Mouse (Mus musculus): ENCODE results near the gene Bhlha9. TPM values are rescaled to one million over a fixed set of nuclear protein-coding genes. Genes with fewer than 3 reads are reported as not detected.
A peak's percentile ranks its signal among the peaks of the same experiment; 100 is the strongest.

Gene Bhlha9
- polyA plus RNA-seq, 1 experiment from 2014 or later: 0.47 TPM

- Histone ChIP-seq H3K27ac (ENCODE audit: low read depth, low read length) (no peak overlapping the region), H3K4me2 (ENCODE audit: low read length) (no peak overlapping the region), H3K4me3 (ENCODE audit: low read depth, low read length) (no peak overlapping the region), H3K4me1 (ENCODE audit: control insufficient read depth, insufficient read depth, low read length) (no peaks in the 10 kb centered on the region), H3K27me3 (replicated peaks; ENCODE audit: control insufficient read depth, insufficient read depth, low read length) (peaks cover 6% of the 10 kb centered on the region; the same call in 1 of the 2 replicates), H3K9ac (ENCODE audit: low read length) (no peak overlapping the region), H3K9me3 (replicated peaks; ENCODE audit: control insufficient read depth, low read length) (no peaks in the 10 kb centered on the region), H3K36me3 (ENCODE audit: control insufficient read depth, insufficient read depth, low read length) (no peaks in the 10 kb centered on the region)
- ATAC-seq (no peak), DNase-seq (ENCODE audit: low spot score) (no peak)
- WGBS: 45% methylated on average over 3 of the region's 3 CpGs
Observed at GRCm38 (mm10) chr11:76652838-76653334, 19.4 kb upstream of the Bhlha9 start.

- peaks cover 4% of the 10 kb centered on the region; the same call in 1 of the 2 replicates for H3K27me3 ChIP-seq (replicated peaks; ENCODE audit: control insufficient read depth, insufficient read depth, low read length)
- H3K27ac ChIP-seq (ENCODE audit: low read depth, low read length): no peak overlapping the region
- no peaks in the 10 kb centered on the region for H3K4me1 ChIP-seq (ENCODE audit: control insufficient read depth, insufficient read depth, low read length)
- peak; percentile 81 for DNase-seq (ENCODE audit: low spot score)
- no peak for ATAC-seq
- H3K9me3 ChIP-seq (replicated peaks; ENCODE audit: control insufficient read depth, low read length): no peaks in the 10 kb centered on the region
- H3K4me3 ChIP-seq (ENCODE audit: low read depth, low read length): no peak overlapping the region
- WGBS: 6% methylated on average over 10 of the region's 10 CpGs
- H3K4me2 ChIP-seq (ENCODE audit: low read length): no peak overlapping the region
- H3K36me3 ChIP-seq (ENCODE audit: control insufficient read depth, insufficient read depth, low read length): no peaks in the 10 kb centered on the region
- H3K9ac ChIP-seq (ENCODE audit: low read length): no peak overlapping the region
Observed at GRCm38 (mm10) chr11:76655106-76655505, 17.2 kb upstream of the Bhlha9 start.

GRCm38 (mm10) chr11:76657450-76657970 is 14.8 kb upstream of the Bhlha9 start:
- ATAC-seq (no peak), DNase-seq (ENCODE audit: low spot score) (no peak)
- no peaks in the 10 kb centered on the region for H3K27me3 ChIP-seq (replicated peaks; ENCODE audit: control insufficient read depth, insufficient read depth, low read length)
- H3K9ac ChIP-seq (ENCODE audit: low read length): no peak overlapping the region
- no peaks in the 10 kb centered on the region for H3K36me3 ChIP-seq (ENCODE audit: control insufficient read depth, insufficient read depth, low read length)
- H3K9me3 ChIP-seq (replicated peaks; ENCODE audit: control insufficient read depth, low read length): no peaks in the 10 kb centered on the region
- no peak overlapping the region for H3K4me3 ChIP-seq (ENCODE audit: low read depth, low read length)
- no peak overlapping the region for H3K4me2 ChIP-seq (ENCODE audit: low read length)
- H3K27ac ChIP-seq (ENCODE audit: low read depth, low read length): no peak overlapping the region
- WGBS: 42% methylated on average over 4 of the region's 4 CpGs
- no peaks in the 10 kb centered on the region for H3K4me1 ChIP-seq (ENCODE audit: control insufficient read depth, insufficient read depth, low read length)

GRCm38 (mm10) chr11:76659138-76659930 is 12.9 kb upstream of the Bhlha9 start:
- Histone ChIP-seq H3K9ac (ENCODE audit: low read length) (no peak overlapping the region), H3K27ac (ENCODE audit: low read depth, low read length) (no peak overlapping the region), H3K27me3 (replicated peaks; ENCODE audit: control insufficient read depth, insufficient read depth, low read length) (peaks cover 4% of the 10 kb centered on the region; the same call in 1 of the 2 replicates), H3K9me3 (replicated peaks; ENCODE audit: control insufficient read depth, low read length) (no peaks in the 10 kb centered on the region), H3K4me3 (ENCODE audit: low read depth, low read length) (no peak overlapping the region), H3K36me3 (ENCODE audit: control insufficient read depth, insufficient read depth, low read length) (no peaks in the 10 kb centered on the region), H3K4me2 (ENCODE audit: low read length) (no peak overlapping the region), H3K4me1 (ENCODE audit: control insufficient read depth, insufficient read depth, low read length) (no peaks in the 10 kb centered on the region)
- ATAC-seq: no peak
- no peak for DNase-seq (ENCODE audit: low spot score)
- 78% methylated on average over 14 of the region's 14 CpGs for WGBS

GRCm38 (mm10) chr11:76661790-76662468 is 10.3 kb upstream of the Bhlha9 start:
- no peaks in the 10 kb centered on the region for H3K9me3 ChIP-seq (replicated peaks; ENCODE audit: control insufficient read depth, low read length)
- 76% methylated on average over 7 of the region's 7 CpGs for WGBS
- no peak overlapping the region for H3K9ac ChIP-seq (ENCODE audit: low read length)
- no peak overlapping the region for H3K4me2 ChIP-seq (ENCODE audit: low read length)
- no peak overlapping the region for H3K4me3 ChIP-seq (ENCODE audit: low read depth, low read length)
- no peaks in the 10 kb centered on the region for H3K36me3 ChIP-seq (ENCODE audit: control insufficient read depth, insufficient read depth, low read length)
- H3K27ac ChIP-seq (ENCODE audit: low read depth, low read length): no peak overlapping the region
- ATAC-seq: no peak
- peaks cover 26% of the 10 kb centered on the region for H3K27me3 ChIP-seq (replicated peaks; ENCODE audit: control insufficient read depth, insufficient read depth, low read length)
- H3K4me1 ChIP-seq (ENCODE audit: control insufficient read depth, insufficient read depth, low read length): no peaks in the 10 kb centered on the region
- DNase-seq (ENCODE audit: low spot score): no peak

- peak overlapping the region; percentile 47 for H3K4me2 ChIP-seq (ENCODE audit: low read length)
- H3K27ac ChIP-seq (ENCODE audit: low read depth, low read length): no peak overlapping the region
- H3K9ac ChIP-seq (ENCODE audit: low read length): peak overlapping the region; percentile 49; the same call in 1 of the 2 replicates
- ATAC-seq (no peak), DNase-seq (ENCODE audit: low spot score) (peak; percentile 10)
- H3K9me3 ChIP-seq (replicated peaks; ENCODE audit: control insufficient read depth, low read length): no peaks in the 10 kb centered on the region
- no peaks in the 10 kb centered on the region for H3K4me1 ChIP-seq (ENCODE audit: control insufficient read depth, insufficient read depth, low read length)
- H3K27me3 ChIP-seq (replicated peaks; ENCODE audit: control insufficient read depth, insufficient read depth, low read length): peaks cover 47% of the 10 kb centered on the region
- no peaks in the 10 kb centered on the region for H3K36me3 ChIP-seq (ENCODE audit: control insufficient read depth, insufficient read depth, low read length)
- peak overlapping the region; percentile 28 for H3K4me3 ChIP-seq (ENCODE audit: low read depth, low read length)
- WGBS: 8% methylated on average over 35 of the region's 35 CpGs
Observed at GRCm38 (mm10) chr11:76666002-76666649, 6.1 kb upstream of the Bhlha9 start.

DNA sequence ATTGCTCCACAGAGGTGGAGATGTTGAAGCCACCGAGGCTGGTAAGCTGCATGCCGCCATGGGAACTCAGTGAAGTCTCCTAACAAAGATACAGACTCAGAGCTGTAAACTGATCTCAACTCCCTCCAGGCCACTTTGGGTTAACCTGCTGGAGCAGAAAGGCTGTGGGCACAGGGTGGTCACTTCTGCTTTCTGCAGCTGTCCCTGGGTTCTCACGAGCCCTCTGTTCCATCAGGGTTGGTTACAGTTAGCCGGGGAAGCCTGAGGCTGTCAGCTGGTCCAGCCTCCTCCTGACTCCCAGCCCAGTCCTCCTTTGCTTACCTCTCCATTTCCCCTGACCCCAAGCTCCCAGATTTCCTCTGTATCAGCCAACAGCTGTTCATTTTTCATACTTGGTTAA is 4.5 kb upstream of the Bhlha9 start:
- Histone ChIP-seq H3K27me3 (replicated peaks; ENCODE audit: control insufficient read depth, insufficient read depth, low read length) (peaks cover 61% of the 10 kb centered on the region), H3K4me2 (ENCODE audit: low read length) (no peak overlapping the region), H3K9ac (ENCODE audit: low read length) (no peak overlapping the region), H3K36me3 (ENCODE audit: control insufficient read depth, insufficient read depth, low read length) (no peaks in the 10 kb centered on the region), H3K4me3 (ENCODE audit: low read depth, low read length) (no peak overlapping the region), H3K27ac (ENCODE audit: low read depth, low read length) (no peak overlapping the region), H3K4me1 (ENCODE audit: control insufficient read depth, insufficient read depth, low read length) (no peaks in the 10 kb centered on the region), H3K9me3 (replicated peaks; ENCODE audit: control insufficient read depth, low read length) (no peaks in the 10 kb centered on the region)
- WGBS: 25% methylated on average over 4 of the region's 4 CpGs
- no peak for ATAC-seq
- no peak for DNase-seq (ENCODE audit: low spot score)

GRCm38 (mm10) chr11:76672561-76673384 is 503 bp downstream of the Bhlha9 start:
- peak overlapping the region; percentile 53 for H3K9ac ChIP-seq (ENCODE audit: low read length)
- ATAC-seq: no peak
- no peak overlapping the region for H3K27ac ChIP-seq (ENCODE audit: low read depth, low read length)
- peak; percentile 33 for DNase-seq (ENCODE audit: low spot score)
- H3K27me3 ChIP-seq (replicated peaks; ENCODE audit: control insufficient read depth, insufficient read depth, low read length): peaks cover 48% of the 10 kb centered on the region
- WGBS: 3% methylated on average over 63 of the region's 64 CpGs
- peak overlapping the region; percentile 29 for H3K4me3 ChIP-seq (ENCODE audit: low read depth, low read length)
- H3K36me3 ChIP-seq (ENCODE audit: control insufficient read depth, insufficient read depth, low read length): no peaks in the 10 kb centered on the region
- H3K9me3 ChIP-seq (replicated peaks; ENCODE audit: control insufficient read depth, low read length): no peaks in the 10 kb centered on the region
- H3K4me1 ChIP-seq (ENCODE audit: control insufficient read depth, insufficient read depth, low read length): no peaks in the 10 kb centered on the region
- peak overlapping the region; percentile 56 for H3K4me2 ChIP-seq (ENCODE audit: low read length)
